Mouse (Mus musculus): ENCODE data around the gene Nicn1.

DNA sequence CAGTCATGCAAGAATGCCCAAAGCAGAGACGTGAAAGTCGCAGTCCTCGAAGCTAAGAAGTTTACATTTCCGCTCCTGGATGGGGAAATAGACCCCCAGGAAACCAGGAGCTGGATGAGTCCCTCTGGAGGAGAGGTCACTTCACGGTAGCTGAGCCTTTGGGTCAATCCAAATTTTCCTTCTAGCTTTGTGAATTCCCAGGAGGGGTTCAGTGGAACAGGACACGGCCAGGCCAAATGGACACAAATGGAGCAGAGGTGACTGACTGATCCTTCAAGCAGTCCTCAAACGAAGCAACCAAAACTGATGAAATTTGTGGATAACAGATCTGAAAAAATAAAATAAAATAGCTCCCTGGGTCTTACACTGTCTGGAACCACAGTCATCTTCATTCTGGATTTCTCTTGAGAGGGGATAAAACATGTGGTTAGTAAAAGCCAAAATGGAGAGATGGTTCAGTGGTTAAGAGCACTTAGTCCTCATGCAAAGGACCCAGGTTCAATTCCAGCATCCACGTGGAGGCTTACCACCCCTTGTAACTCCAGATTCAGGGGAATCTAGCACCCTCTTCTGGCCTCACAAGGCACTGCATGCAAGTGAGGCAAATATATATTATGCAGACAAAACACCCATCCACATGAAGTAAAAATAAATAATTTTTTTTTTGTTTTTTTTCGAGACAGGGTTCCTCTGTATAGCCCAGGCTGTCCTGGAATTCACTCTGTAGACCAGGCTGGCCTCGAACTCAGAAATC lies 11.4 kb upstream of the Nicn1 start:
- TF ChIP-seq CTCF (IDR thresholded peaks at IDR 0.05; ENCODE audit: low read depth, low read length) (0 out of 2 replicates have a peak, but pooled peaks have one; percentile 5), POLR2A (IDR thresholded peaks at IDR 0.05; ENCODE audit: borderline replicate concordance, low read depth, low read length) (no peak)

Measured in bone marrow macrophage, adult 2 months (primary cell).